Mouse (Mus musculus) thymus, postnatal 10 days (tissue): ENCODE results near the gene Mpnd.
"Not testable (repeated sequence)": the region's sequence is repeated elsewhere in the genome, so short reads cannot be mapped to it uniquely, and the experiment has no call there.

Experiments used
- DNase-seq, 2 experiments: peaks; one replicate each; pipeline ENCODE4 v3.0.0; 2021; ENCODE audit warnings: low spot score in 2 of 2

Mpnd gene

DNA sequence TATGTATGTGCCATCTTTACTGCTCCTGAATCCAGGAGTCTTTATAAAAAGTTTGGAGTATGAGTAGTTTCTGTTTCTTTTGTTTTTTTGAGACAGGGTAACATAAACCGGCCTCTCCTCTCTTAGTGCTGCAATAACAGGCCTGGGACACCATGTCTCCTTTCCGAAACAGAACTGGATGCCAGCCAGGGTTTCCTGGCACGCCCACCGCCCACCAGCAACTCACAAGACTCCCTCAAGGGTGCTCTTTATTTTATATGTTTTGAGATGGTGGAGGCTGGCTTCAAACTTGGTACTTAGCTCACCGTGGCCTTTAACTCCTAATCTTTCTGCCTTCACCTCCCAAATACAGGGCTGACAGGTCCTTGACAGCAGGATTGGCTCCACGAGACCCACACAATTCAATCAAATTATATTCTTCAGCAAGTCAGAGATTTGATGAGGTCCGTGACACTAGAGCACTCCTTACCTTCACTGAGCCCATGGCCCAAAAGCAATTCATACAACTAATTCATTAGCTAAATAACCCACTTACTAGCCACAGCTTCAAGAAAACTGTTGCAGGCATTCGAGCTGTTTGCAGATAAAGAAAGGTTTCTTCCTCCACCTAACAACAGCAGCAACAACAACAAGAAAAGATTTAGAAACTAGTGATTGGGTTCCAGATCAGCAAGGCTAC, 33.2 kb downstream of the Mpnd start:
- no peak for DNase-seq

GRCm38 (mm10) chr17:56039345-56039744, 33.8 kb downstream of the Mpnd start:
- no peak for DNase-seq

DNA sequence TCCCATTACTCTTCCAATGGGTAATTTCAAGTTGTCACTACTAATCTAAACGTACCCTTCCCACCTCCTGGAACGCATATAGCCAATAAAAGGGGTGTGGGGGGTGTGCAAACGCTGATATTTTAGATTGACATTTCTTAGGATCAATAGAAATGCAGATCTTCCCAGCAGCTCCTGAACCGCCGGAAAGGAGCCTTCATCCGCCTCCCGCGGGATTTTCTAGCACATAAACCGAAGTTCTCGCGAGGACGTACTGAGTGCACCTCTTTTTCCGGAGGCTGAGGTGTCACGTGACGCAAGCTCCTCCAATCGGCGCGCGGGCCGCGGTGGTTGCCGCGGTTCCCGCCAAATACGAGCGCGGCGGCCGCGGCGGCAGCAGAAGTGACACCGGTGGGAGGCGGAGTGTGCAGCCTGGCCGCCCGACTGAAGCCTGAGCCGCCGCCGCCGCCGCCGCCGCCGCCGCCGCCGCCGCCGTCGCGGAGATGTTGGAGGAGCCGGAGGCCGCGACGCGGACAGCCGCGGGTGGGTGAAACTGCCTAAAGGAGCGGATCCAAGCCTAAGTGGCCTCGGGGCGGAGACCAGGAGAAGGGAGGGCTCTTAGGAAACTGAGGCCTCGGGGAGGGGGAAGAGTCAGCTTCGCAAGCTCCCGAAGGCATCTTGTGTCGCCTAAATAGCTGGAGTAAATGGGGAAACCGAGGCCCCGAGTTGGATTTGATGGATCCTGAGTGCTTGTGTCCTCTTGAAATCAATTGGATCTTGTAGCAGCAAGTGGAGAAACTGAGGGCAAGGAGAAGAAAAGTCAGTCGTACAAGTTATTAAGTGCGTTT, 34.7 kb downstream of the Mpnd start, which contains the start of gene Chaf1a:
Chaf1a (plus strand) TSS at position 410 of the 827 bp plus-strand sequence.
- DNase-seq: peak; percentile 92 to 95

GRCm38 (mm10) chr17:56040857-56041163, 35.3 kb downstream of the Mpnd start:
- DNase-seq: no peak

- DNase-seq: no peak
Measured at GRCm38 (mm10) chr17:56051369-56051768, 45.9 kb downstream of the Mpnd start.

GRCm38 (mm10) chr17:56054938-56055337, 49.4 kb downstream of the Mpnd start:
- DNase-seq: no peak

- DNase-seq: no peak
Measured at GRCm38 (mm10) chr17:56055945-56056678, 50.6 kb downstream of the Mpnd start.

- no peak for DNase-seq
Measured at GRCm38 (mm10) chr17:56057381-56058120, 52.0 kb downstream of the Mpnd start.

DNA sequence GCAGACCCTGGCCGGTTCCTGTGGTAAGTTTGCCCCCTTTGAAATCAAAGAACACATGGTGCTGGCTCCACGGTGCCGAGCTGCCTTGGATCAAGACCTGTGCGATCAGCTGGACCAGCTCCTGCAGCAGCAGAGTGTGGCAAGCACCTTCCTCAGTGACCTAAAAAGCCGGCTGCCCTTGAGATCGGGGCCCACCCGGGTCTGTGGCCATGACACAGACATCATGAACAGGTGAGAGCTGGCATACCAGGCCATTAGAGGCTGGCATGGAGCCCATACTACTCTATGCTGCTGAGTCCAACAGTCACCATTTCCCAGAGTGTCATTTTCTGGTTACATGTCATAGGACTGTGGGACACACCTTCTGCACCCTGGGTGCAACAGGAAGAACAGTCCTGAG, 56.6 kb downstream of the Mpnd start:
- DNase-seq: no peak

DNA sequence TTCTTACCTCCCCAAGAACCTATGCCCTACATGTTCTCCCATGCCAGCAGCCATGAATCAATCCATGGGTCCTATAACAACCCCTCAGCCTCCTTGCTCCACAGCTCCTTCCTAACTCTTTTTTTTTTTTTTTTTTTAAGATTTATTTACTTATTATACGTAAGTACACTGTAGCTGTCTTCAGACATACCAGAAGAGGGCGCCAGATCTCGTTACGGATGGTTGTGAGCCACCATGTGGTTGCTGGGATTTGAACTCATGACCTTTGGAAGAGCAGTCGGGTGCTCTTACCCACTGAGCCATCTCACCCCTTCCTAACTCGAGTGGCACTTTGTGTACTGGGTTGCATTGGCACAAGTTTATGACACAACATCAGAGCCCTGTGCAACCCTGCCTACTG, 60.2 kb downstream of the Mpnd start:
- DNase-seq: not testable (repeated sequence)
